Mouse (Mus musculus): ENCODE data around the gene Crip1.
"Not testable (repeated sequence)": the region's sequence is repeated elsewhere in the genome, so short reads cannot be mapped to it uniquely, and the experiment has no call there.

Gene Crip1

DNA sequence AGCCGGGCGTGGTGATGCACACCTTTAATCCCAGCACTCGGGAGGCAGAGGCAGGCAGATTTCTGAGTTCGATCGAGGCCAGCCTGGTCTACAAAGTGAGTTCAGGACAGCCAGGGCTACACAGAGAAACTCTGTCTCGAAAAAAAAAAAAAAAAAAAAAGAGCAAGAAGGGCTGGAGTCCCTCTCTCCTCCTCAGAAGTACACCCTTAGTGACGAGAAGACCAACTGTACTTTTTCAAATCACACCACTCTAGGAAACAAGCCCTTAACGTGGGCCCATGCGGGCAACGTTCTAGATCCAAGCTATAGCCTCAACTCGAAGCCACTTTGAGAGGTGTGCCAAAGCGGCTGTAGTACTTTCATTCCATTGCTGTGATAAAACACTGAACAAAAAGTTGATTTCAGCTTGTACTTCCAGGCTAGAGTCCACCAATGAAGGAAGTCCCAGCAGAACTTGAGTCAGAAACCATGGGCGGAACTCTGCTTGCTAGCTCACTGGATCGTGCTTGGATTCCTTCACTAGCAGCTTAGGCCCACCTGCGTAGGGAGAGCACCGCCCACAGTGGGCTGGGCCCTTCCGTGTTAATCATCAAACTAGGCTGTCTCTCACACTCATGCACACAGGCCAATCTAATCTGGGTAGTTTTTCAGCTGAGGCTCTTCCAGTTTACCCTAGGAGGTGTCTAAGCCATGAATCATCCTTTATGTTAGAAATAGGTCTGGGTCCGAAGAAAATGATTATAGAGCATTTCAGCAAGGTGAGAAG, 31.0 kb downstream of the Crip1 start:
- DNase-seq (ENCODE audit: extremely low read depth, low read depth, low spot score): no peak

DNA sequence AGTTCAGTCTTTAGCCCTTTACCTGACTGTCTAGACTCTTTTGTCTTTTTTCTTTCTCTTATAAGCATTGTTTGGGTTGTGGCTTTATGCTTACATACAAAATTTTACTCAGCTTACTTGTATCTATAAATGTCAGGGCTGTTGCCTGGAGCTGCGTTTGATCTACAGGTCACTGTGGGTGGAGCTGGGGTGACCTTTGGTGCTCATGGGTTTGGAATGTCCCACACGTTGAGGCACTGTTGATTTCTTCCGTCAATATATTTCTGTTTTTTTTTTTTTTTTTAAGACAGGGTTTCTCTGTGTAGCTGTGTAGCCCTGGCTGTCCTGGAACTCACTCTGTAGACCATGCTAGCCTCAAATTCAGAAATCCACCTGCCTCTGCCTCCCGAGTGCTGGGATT, 34.9 kb downstream of the Crip1 start:
- no peak for DNase-seq (ENCODE audit: extremely low read depth, low read depth, low spot score)

DNA sequence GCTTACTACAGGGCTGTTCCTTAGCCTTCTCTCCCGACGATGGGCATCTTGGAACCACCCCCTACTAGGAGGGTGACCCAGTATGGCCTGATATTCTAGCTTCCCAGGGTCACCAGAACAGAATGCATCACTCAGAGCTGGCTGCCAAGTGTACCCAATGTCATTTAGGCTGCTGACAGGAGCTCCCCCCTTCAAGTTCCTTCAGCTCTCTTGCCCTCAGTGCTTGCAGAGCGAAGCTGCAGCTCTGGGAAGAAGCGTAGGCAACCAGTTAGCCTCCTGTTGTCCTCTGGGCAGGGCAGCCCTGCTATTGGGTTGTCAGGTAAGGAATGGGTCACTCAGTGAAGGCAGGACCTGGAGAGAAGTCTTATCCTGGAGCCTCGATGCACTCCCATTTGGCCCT, 38.8 kb downstream of the Crip1 start:
- DNase-seq (ENCODE audit: extremely low read depth, low read depth, low spot score): no peak

DNA sequence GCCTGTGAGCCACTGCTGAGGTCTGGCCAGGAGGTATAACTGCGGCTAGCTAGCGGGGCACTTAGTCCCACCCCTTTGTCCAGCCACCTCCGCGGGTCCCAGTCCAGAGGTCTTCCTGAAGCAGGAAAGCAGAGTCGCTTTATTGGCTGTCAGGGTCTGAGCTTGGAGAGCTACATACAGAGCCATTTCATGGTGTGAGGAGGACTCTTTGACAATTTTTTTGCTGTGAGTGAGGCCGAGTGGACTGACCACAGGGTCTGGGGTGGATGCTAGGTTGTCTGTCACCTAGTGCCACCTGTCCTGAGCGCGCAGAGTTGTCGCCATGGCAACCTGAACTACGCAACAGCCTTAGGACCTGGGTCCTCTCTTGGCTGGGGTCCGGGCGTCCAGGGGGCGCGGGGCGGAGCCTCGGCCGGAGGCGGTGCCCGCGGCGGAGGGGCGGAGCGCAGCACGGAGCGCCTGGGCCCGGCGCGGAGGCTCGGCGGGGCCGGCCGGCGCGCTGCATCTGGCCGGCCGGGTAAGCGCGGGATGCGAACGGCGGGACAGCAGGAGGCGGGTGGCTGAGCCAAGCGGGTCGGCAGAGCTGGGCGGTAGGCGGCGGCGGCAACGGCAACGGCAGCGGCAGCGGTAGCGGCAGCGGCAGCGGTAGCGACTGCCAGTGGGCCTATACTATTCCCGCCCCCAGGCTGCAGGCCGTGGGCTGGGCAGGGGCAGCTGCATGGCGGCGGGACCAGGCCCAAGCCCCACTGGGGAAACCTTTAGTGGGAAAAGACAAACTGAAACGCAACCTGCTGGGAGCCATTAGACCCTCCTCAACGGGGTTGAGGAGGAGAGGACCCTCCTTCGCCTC, 39.6 kb downstream of the Crip1 start, which contains the start of gene Tmem121:
Gene Tmem121, plus strand, starts transcription at position 489 of the 850 bp plus-strand sequence.
- DNase-seq (ENCODE audit: extremely low read depth, low read depth, low spot score): no peak

DNA sequence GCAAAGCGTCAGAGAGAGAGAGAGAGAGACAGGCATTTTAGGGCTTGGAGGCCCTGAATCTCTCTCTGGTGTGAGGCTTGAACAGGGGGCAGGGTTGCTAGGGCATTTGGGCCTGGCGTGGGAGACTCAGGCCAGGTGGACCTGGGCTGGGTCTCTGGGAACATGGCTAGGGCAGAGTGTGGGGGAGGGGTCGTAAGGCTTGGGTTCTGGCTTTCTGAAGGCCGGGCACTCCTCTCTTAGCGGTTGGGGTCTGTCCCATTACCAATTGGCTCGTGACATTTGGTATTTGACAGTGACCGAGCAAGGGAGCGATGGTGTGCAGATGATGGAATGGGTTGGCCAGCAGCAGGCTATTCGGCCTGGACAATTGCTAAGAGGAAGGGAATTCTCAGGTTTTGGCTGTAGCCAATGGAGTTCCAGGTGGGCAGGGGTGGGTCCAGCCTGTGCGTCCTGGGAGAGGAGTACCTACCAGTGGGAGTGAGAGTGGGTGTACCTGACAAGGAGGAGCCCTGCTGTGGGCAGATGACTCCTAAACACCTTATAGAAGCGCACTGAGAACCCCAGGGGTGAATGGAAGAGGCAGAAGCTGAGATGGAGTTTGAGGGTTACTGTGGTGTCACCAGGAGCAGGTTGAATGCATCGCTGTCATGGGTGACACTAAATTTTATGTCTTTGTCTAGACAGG, 40.4 kb downstream of the Crip1 start:
- DNase-seq (ENCODE audit: extremely low read depth, low read depth, low spot score): no peak

DNA sequence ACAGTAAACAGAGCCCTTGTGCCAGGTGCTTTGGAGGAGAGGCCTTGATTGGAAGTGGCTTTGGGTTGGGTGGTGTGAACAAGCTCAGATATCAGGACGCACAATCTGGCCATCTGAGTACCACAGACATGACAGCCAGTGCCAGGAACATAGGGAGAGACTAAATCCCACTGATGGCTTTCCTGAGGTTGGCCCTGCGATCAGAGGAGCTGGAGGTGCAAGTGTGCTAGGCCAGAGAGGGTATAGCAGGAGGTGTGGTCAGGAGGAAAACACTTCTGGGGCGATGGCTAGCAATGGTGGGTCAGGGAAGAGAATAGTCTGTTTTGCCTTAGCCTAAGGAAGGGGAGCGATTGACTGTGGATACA, 40.9 kb downstream of the Crip1 start:
- no peak for DNase-seq (ENCODE audit: extremely low read depth, low read depth, low spot score)

DNA sequence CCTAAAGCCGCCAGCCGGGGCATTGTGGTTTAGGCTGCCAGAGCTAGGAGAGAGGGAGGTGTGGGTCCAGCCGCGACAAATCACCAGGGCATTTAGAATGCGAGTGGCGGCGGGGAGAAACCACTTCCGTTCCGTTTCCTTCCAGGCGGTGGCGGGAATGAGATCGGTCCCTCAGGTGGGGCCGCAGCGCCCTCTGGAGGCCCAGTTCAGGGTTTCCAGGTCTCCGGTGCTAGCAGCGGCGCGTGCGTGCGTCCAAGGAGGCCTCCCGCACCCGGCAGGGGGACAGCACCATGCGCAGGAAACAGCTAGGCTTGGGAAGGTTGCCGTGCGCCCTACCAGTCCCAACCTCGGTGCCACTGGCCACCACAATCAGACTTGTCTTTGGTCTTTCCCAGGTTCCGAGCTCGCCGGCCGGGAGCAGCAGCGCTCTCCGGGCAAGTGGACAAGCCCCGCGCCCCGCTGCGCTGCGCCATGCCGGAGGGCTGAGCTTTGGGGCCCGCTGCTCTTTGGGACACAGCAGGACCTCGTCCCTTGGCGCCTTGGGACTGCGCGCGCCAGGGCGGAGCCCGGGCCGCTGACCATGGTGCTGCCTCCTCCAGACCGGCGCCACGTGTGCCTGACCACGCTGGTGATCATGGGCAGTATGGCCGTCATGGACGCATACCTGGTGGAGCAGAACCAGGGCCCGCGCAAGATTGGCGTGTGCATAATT, 41.6 kb downstream of the Crip1 start:
- DNase-seq (ENCODE audit: extremely low read depth, low read depth, low spot score): no peak

DNA sequence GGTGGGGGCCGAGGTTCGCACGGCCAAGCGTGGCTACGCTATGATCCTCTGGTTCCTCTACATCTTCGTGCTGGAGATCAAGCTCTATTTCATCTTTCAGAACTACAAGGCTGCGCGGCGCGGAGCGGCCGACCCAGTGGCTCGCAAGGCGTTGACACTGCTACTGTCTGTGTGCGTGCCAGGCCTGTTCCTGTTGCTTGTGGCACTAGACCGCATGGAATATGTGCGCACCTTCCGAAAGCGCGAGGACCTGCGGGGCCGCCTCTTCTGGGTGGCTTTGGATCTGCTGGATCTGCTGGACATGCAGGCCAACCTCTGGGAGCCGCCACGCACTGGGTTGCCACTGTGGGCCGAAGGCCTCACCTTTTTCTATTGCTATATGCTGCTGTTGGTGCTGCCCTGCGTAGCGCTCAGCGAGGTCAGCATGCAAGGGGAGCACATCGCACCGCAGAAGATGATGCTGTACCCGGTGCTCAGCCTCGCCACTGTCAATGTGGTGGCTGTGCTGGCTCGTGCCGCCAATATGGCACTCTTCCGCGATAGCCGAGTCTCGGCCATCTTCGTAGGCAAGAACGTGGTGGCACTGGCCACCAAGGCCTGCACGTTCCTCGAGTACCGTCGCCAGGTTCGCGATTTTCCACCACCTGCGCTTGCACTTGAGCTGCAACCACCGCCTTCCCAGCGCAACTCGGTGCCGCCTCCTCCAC, 42.4 kb downstream of the Crip1 start:
- DNase-seq (ENCODE audit: extremely low read depth, low read depth, low spot score): no peak

DNA sequence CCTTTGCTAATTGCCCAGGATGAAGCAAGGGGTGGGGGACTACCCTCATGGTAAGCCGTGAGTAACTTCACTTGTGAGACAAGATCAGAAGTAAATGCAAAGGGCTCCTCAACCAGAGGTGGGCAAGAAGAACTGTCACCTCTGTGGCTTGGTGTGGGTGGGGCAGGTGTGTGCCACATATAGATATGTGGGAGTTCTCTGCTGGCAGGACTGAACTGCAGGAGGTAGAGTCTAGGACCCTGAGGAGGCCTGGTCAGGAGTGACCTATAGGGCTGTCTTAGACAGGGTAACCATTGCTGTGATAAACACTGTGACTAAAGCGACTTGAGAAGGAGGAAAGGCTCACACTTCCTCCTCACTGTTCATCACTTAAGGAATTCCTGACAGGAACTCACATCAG, 47.3 kb downstream of the Crip1 start:
- DNase-seq (ENCODE audit: extremely low read depth, low read depth, low spot score): no peak

DNA sequence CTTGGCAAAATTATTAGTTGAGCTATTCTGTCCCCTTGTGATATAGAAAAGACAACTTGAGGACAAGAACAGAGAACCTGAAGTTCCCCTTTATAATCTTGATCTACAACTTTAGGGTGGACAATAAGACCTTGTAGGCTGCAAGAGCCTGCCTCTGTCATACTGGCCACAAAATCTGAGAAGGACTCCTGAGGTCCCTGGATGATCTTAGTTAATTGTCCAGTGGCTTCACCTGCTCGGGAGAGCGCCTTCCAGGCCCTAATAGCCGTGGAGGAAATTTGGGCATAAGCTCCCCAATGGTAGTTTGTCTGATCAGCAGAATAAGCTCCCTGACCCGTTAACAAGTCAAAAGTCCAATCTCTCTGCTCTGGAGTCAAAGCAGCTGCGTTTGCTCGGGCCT, 53.0 kb downstream of the Crip1 start:
- not testable (repeated sequence) for DNase-seq (ENCODE audit: extremely low read depth, low read depth, low spot score)

DNA sequence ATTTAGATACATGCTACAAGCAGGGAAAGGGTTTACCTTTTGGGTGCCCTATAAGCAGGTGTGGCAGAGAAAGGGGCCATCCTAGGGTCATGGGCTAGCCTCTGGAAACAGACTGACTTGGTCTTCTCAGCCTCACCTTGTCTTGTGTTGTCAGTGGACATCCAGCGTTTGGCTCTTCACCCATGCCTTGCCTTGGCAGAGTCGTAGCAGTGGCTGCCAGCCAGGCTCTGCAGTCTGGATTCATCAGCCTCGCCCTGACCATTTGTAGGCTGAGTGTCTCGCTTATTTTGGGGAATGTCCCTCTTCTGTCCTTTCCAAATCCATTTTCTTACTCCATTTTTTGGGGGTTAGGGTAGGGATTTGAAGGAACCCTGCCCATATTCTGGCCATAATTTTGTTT, 55.2 kb downstream of the Crip1 start:
- DNase-seq (ENCODE audit: extremely low read depth, low read depth, low spot score): no peak

DNA sequence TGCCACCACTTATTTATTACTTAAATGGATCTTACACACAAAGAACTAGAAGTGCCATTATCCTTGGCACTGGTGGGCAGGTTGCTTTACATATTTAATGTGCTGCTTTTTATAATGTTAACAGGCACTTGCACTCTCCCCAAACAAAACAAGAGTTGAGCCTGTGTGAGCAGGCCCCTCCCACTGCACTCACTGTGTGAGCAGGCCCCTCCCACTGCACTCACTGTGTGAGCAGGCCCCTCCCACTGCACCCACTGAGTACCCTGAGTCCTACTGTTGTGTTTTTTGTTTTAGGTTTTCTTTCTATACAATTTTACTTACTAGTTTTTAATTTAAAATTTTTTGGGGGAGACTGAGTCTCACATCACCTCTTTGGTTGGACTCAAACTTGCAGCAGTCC, 55.9 kb downstream of the Crip1 start:
- no peak for DNase-seq (ENCODE audit: extremely low read depth, low read depth, low spot score)

Data from fat pad, adult 2 months (tissue).